Mouse (Mus musculus): ENCODE measurements around the gene Nek11. TPM values are rescaled to one million over a fixed set of nuclear protein-coding genes. Genes with fewer than 3 reads are reported as not detected.
A peak's percentile ranks its signal among the peaks of the same experiment; 100 is the strongest.

Nek11 gene
- 0.18 and 0.60 TPM in 2 replicates for polyA plus RNA-seq (2012; rRNA removed)

DNA sequence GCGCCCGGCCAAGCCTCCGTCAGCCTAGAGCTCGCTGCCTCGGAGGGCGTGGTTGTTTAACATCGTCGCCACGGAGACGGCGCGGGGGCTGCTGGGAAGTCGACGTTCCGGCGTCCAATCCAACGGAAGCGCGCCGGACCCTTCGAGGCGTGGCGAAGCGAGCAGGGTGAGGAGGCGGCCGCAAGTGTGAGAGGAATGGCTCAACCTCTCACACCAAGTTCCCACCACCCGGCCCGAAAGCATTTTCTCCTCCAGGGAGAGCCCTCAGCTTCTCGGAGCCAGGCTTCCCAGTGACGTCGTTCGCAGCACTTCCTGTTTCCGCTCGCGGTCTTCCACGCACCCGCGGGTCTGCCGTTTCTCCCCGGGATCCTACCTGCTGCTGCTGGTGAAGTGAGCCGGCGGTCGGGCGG is at the start of gene Nek11, which contains the start of gene Aste1:
Gene Nek11 (minus strand): TSS at position 307 of the 410 bp plus-strand sequence.
Gene Aste1 (plus strand): TSS at position 175 of the 410 bp plus-strand sequence.
- DNase-seq (ENCODE audit: low read depth), result peak; percentile 49

GRCm38 (mm10) chr9:105408549-105408948 is 13.2 kb upstream of the Nek11 start:
- no peak for DNase-seq (ENCODE audit: low read depth)

DNA sequence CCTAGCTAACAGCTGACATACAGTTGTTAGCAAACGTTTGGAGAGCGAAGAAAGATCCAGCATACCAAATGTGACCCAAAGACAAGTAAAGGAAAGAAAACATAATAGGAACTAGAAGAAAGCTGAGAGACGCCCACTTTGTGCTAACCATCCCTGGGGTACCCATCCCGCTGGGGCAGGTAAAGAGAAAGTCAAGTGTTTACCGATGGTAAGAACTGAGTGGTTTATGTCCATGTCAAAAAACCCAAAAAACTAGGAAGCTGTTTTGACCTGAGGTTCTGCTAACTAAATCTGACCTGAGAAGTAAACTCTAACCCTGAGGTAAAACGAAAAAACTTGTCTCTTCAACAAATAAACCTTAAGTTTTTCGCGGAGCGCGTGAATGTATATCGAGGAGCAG is 604 bp downstream of the Nek11 start:
- no peak for DNase-seq (ENCODE audit: low read depth)

DNA sequence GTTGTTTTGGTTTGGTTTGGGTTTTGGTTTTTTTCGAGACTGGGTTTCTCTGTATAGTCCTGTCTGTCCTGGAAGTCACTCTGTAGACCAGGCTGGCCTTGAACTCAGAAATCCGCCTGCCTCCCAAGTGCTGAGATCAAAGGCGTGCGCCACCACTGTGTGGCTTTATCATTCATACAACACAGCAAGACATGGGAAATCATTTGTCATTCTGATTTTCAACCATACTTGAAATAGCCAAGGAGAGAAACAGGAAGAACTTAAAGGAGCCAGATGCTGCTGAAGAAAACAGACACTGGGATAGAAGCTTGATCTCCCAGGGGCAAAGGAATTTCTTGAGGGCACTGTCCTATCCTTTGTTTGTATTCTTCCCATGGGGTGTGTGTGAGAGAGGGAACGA is 4.7 kb downstream of the Nek11 start:
- no peak for DNase-seq (ENCODE audit: low read depth)

- DNase-seq (ENCODE audit: low read depth), result no peak
Observed at GRCm38 (mm10) chr9:105389289-105389688, 6.0 kb downstream of the Nek11 start.

DNA sequence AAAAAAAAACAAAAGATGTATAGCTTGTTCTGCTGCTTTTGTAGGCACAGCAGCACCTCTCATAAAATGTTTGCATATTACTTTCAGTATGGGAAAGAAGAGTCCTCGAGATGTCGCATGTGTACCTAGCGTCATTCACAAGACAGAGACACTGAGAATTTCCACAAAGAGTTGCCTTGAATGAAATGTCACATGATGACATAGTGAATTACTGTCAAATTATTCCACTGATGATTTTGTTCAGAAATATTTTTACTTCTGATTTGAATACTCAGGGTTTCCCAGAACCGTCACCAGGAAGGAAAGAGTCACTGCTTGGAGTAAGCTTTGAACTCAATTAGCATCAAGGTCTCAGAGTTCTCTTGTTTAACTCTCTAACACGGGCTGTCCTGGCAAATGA is 7.9 kb downstream of the Nek11 start:
- no peak for DNase-seq (ENCODE audit: low read depth)

- no peak for DNase-seq (ENCODE audit: low read depth)
Observed at GRCm38 (mm10) chr9:105379533-105380145, 15.7 kb downstream of the Nek11 start.

DNA sequence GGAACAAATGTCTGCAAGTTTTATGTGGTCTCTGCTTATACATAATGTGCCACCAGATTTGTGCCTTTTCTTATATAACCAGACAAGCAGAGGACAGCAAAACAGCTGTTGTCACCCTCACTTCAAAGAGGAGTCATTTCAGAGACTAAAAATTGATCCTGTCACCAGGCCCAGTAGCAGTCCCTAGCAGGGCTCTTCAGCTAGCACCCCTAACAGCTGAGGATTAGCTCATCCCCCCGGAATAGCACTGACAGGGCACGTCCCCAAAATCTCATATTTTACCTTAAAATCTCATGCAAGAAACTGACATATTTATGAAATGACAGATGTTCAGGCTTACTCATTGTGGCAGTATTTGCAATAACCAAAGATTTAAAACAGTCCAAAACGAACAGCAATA is 17.7 kb downstream of the Nek11 start:
- DNase-seq (ENCODE audit: low read depth), result no peak

DNA sequence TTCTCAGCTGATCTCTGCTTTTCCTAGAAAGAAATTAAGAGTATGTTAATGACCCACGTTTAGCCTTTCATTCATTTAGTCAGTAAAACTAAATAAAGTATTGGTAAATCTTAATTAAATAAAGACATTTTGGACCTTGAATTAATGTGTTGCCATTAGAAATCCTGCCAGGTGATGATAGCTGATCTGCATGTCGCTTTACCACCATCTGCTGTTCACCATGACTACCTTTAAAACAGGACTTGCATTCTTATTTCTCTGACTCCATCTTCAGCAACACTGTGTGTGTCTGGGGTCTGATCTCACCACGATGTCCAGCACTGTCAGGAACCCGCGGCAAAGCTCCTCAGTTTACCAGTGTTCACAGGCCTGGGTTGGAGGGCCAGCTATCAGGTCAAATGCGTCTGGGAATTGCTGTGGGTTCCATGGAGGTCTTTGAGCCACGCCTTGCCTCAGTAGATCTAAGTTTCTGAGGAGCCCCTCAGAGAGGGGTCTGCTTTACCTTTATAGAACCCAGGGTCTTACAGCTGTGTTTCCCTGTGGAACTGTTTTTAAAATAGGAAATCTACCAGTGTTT is 18.3 kb downstream of the Nek11 start:
- no peak for DNase-seq (ENCODE audit: low read depth)

GRCm38 (mm10) chr9:105376411-105376810 is 18.9 kb downstream of the Nek11 start:
- DNase-seq (ENCODE audit: low read depth), result no peak

DNA sequence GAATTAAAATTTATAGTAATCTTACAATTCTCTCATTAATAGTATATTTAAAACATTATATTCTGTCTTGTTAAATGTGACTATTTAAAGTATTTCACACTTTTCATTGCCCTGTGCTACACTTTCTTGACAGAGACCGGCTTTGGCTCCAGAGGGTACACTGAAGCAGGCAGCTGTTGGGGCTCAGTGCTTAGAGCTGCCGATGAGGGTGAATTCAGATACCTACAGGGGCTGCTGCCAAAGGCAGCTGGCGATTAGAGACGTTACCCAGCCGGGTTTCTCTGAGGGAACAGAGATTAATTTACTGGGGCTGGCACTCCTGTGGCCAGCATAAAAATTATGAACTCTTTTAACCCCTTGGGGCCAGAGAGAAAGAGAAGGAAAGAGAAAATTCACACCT is 21.0 kb downstream of the Nek11 start:
- no peak for DNase-seq (ENCODE audit: low read depth)

GRCm38 (mm10) chr9:105368605-105369004 is 26.7 kb downstream of the Nek11 start:
- no peak for DNase-seq (ENCODE audit: low read depth)

GRCm38 (mm10) chr9:105366199-105366598 is 29.1 kb downstream of the Nek11 start:
- DNase-seq (ENCODE audit: low read depth), result no peak

- DNase-seq (ENCODE audit: low read depth), result no peak
Observed at GRCm38 (mm10) chr9:105363520-105364231, 31.6 kb downstream of the Nek11 start.

GRCm38 (mm10) chr9:105362181-105362580 is 33.1 kb downstream of the Nek11 start:
- DNase-seq (ENCODE audit: low read depth), result no peak

- no peak for DNase-seq (ENCODE audit: low read depth)
Observed at GRCm38 (mm10) chr9:105349034-105349433, 46.3 kb downstream of the Nek11 start.

DNA sequence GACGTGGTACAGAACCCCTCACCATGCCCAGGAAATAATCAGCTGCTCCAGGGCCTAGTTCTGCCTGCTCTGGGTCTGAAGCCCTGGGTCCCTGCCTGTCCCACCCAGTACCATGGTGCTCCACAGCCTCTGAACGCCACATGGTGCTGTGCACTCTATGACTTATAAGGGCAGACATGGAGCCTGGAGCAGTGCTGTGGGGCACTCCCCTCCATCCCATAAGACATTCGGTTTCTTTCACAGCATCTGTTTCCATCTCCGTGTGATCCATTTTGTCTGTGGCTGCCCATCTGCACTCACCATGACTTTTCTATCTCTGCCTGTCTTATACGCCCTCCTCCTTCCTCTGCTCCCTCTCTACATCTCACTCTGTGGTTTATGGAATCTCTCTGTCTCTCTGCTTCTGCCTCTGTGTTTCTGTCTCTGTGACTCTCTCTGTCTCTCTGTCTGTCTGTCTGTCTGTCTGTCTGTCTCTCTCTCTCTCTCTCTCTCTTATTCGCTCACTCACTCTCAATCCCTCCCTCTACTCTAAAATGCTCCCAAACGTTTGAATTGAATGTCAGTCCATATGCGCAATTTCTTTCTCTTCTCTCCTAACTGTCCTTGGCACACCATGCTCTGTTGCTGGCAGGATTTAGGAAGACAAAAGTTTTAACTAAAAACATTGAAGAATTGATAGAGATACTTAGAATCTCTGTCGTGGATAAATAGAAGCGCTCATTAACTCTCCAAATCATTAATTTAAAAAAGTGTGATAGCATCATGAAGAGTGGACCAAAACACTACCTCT is 46.9 kb downstream of the Nek11 start:
- no peak for DNase-seq (ENCODE audit: low read depth)

DNA sequence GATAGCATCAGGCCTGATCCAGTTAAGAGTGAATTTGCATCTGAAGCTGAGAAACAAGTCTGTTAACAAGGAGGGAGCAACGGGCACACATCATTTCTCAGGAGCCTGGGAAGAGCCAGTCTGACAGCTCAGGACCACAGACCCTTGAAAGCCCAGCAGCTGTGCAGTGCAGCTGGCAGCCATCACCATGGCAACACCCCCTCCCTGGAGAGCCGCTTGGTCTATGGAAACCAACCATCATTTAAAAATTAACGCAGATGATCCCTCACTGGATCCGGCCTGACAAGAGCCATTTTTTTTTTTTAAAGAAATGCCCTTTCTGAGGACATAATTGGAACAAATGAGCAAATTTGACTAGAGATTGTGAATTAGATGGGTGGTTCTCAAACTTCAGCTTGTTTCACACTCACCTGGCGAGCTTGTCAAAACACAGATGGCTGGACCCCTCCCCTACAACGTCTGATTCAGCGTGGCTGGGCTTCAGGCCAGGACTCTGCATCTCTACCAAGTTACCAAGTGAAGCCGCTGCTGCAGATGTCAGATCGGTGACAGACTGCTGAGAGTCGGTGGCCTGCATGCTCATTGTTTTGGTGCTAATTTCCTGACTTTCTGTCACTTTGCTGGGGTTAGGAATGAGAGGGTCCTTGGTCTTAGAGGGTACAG is 52.2 kb downstream of the Nek11 start:
- DNase-seq (ENCODE audit: low read depth), result no peak

GRCm38 (mm10) chr9:105342565-105342964 is 52.8 kb downstream of the Nek11 start:
- DNase-seq (ENCODE audit: low read depth), result no peak

- DNase-seq (ENCODE audit: low read depth), result no peak
Observed at GRCm38 (mm10) chr9:105332436-105333016, 62.8 kb downstream of the Nek11 start.

GRCm38 (mm10) chr9:105321856-105322255 is 73.5 kb downstream of the Nek11 start:
- no peak for DNase-seq (ENCODE audit: low read depth)
